Mouse (Mus musculus) T-helper 1 cell (primary cell): ENCODE measurements around the gene Vmn2r80.
"Not testable (repeated sequence)": the region's sequence is repeated elsewhere in the genome, so short reads cannot be mapped to it uniquely, and the experiment has no call there.

Experiments
- in situ Hi-C: fragments of 300-600 bp; cut with MboI, MseI; formaldehyde crosslinking; loops from one replicate; pipeline ENCODE4 v1.15.1; 2025; ENCODE audit warnings: high pct_unique_total_duplicates

The Vmn2r80 gene

DNA sequence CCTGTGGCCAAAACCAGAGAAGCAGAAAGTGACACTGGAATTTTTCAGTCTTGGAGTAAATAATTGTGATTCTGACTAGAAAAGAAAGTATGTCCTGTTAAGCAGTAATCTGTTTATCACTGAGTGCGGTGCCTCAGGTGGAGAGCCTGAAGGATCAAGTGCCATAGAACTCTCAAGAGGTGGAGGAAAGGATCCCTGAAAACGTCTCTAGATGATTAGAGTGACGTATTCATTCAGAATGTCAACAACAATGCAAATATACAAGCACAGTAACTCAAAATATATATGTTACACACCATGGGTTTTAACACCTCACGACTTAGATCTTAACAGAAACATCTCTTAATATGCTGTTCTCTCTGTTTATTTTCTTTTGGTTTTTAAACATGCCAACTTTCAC lies at the start of gene Vmn2r80:
TSS of gene Vmn2r80 (plus strand) at position 301 of the 400 bp plus-strand sequence.
- in situ Hi-C loops = not testable (repeated sequence)

DNA sequence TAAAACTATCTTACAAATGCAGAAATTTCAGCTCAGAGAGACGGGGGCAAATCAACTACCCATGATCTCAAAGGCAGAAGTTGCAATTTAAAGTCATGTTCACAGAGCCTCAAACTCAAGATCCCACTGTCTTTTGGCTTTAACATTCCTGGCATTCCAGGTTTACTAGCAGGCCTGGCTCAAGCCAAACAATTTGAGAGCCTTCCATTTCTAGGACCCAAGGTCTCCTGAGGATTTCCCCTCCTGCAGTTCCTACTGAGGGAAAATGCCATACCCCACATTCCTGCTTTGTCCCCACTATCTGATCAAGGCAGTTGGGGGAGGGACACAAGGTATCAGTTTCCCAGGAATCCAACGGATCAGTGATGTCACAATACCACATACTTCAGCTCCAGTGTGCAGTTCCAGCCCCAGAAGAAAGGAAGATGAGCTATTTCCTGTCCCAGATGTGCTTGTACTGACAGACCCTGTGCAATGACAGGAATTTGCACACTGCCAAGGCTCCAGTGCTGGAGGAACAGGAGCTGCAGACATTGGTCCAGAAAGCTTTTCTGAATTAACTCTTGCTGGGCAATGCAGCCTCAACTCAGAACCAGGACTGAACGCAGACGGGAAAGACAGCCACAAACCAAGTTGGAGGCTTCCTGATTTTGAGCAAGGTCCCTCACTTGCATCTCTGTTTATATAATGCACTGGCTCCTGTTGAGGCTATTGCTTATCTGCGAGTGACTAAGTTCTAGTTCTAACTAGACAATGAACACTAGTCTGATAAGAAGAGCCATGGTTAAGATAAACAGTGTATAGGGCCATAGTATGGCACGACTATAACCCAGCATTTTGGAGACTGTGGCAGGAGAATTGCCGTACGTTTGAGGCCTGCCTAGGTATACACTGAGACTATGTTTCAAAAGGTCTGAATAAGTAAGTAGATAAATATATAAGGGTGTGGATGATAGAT lies 42.0 kb upstream of the Vmn2r80 start:
- in situ Hi-C loops = loop anchor here (25.0 kb wide), 2 partner anchors 469 to 569 kb away; no protein-coding TSS in a partner anchor

DNA sequence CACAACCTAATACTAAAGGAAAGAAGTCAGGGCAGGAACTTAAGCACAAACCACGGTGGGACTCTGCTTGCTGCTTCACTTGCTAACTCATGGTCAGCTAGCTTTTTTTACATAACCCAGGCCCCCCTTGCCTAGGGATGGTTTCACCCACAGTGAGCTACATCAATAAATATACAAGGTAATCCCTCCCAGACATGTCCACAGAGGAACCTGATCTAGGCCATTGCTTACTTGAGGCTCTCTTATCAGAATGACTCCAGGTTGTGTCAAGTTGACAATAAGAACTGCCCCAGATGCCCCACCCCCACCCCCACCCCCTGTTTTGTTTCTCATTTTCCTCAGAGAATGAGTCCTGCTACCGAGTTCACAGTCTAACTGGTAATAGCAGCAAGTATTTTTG lies 41.0 kb upstream of the Vmn2r80 start:
- in situ Hi-C loops = loop anchor here (25.0 kb wide), 2 partner anchors 470 to 570 kb away; no protein-coding TSS in a partner anchor

DNA sequence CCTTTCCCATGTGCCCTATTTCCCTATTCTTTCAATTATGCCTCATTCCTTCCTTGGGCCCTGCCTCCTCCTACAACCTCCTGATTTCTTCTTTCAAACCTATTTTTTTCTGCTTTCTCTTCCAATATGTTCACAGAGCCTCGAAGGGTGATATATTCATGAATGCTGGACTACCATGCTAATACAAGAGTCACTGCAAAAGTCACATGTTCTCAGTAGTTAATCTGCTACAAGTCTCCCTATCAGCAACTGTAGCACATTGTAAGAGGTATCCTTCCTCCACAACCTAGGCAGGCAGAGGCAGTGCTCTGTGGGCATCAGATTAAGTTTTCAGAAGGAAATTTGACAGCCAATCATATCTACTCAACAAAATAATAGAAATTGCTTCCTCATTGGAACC lies 39.4 kb upstream of the Vmn2r80 start:
- in situ Hi-C loops = loop anchor here (25.0 kb wide), 2 partner anchors 472 to 572 kb away; no protein-coding TSS in a partner anchor

DNA sequence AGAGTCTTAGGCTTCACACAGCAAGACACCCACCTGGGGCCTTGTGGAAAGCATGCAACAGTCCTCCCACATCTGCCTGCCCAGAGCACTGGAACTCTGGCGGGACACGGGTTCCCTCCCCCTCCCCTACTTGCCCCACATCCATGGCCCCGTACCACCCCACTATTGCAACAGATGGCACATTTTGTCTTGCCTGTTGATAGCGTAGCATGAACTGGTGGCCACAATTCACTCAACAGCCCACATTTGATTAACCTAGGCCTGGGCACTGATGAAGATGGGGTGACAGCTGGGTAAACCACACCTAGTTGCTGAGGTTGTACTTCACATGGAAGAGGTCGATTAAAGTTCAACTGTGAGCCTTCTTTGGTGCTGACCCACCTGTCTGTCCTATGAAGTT lies 38.1 kb upstream of the Vmn2r80 start:
- in situ Hi-C loops = loop anchor here (25.0 kb wide), 2 partner anchors 473 to 573 kb away; no protein-coding TSS in a partner anchor

DNA sequence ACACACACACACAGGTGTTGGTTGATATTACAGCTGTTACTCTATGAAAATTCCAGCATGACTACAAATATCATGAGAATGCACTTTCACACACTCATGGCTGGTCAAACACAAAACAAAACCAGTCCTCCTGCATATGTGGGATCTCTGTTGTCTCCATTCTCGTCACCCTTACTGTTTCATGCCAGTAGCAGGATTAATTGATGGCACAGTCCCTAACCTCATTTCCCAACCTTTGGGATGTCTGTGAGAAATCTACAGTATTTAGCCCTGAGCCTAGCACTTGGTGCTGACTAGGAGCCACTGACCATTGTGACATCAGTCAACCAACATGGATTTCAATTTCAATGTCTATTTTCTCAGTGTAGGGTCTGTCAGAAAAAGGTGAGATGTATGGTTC lies 33.5 kb upstream of the Vmn2r80 start:
- in situ Hi-C loops = loop anchor here (25.0 kb wide), 2 partner anchors 478 to 578 kb away; no protein-coding TSS in a partner anchor

DNA sequence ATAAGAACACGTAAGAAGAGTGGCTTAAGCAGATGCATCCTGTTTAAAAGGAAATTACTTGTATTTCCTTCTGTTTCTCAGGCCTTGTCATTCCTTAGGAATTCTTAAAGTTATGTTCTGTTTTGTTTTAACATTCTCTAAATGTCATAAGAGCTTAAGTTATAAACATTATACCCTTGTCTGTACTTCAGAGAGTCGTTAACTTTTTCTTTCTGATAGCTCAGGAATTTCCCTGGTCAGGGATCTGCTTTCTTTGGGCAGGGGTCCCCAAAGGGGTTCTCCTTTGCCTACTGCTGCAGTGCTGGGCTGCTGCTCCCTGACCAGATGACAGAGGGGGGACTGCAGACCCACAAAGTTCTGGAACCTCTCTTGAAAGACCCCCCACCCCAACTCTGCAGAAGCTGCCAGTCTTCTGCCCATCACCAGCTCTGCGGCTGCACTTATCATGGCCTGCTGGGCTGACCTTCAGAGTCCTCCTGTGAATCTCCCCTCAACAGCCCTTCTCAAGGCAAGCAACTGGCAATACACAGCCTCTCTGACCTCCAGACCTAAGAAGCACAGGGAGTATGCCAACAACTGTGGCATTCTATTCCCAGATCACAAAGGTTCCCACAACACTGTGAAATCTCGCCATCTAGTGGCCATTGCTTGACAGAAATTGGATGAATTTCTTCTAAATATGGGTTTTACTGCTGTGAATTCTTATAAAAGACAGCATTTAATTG lies 32.3 kb upstream of the Vmn2r80 start:
- in situ Hi-C loops = loop anchor here (25.0 kb wide), 2 partner anchors 479 to 579 kb away; no protein-coding TSS in a partner anchor

DNA sequence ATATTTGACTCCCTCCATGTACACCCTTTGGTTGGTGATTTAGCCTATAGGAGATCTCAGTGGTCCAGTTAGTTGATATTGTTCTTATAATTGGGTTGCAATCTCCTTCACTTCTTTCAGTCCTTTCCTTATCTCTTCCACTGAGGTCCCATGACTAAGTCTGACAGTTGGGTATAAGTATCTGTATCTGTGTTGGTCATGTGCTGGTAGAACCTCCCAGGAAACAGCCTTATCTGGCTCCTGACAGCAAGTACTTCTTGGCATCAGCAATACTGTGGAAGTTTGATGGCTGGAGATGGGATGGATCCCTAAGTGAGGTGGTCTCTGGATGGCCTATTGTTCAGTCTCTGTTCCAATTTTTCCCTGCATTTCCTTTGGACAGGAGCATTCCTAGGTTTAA lies 3.0 kb downstream of the Vmn2r80 start:
- in situ Hi-C loops = no loop called here

DNA sequence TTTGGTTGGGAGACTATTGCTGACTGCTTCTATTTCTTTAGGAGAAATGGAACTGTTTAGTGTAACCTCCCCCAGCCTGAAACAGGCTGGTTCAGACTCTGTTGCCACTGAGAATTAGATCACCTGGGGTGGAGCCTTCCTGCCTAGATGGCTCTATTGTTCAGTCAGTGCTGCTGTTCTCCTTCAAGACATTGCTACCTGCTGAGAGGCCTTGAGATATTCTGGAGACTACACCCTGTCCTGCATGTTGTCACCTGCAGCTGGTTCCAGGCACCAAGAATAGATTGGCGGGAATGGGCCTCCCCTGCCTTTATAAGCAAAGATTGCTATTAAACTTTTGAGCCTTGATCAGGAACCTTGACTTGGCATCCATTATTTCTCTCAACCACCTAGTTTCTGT lies 51.4 kb downstream of the Vmn2r80 start:
- in situ Hi-C loops = not testable (repeated sequence)

DNA sequence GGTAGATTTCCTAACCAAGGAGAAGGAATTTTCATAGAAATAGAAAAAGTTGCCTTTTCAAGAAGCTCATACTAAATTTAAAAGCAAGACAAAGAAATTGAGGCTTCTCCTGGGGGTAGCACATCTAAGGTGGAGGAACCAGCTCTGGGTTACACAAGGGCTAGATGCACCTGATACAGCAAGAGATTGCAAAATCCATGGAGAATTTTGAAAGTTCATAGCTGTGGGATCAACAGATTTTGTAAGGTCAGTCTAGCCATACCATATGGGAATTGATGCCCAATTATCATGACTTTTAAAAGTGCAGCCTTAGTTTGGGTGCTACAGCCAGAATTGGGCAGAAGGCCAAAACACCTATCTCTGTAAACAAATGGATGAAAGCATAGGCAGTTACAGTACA lies 71.9 kb downstream of the Vmn2r80 start:
- in situ Hi-C loops = no loop called here

DNA sequence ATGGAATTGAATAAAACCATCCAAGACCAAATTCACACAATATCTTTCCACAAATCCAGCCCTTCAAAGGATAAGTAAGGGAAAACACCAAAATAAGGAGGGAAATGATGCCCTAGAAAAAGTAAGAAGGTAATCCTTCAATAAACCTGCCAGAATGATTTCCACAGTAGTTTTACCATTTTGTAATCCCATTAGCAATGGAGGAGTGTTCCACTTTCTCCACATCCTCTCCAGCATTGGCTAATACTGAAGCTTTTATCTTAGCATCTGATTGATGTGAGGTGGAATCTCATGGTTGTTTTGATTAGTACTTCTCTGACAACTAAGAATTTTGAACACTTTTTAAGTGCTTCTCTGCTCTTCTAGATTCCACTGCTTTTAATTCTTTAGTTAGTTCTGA lies 73.0 kb downstream of the Vmn2r80 start:
- in situ Hi-C loops = no loop called here

DNA sequence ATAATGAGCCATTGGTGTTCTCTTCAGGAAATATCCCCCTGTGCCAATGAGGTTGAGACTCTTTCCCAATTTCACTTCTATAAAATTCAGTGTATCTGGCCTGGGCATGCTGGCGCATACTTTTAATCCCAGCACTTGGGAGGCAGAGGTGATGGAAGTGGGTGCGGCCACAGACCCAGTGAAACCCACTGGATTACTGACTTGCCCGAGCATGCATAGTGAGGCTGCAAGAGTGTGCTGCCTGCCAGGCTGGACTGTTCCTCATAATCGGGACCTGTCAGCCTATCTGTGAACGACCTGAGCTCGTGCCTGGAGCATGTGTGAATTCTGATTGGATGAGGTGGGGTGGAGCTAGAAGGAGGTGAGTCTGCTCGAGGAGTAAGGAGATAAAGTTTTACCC lies 73.6 kb downstream of the Vmn2r80 start:
- in situ Hi-C loops = no loop called here
